Mouse (Mus musculus) spleen, postnatal 0 days (tissue): ENCODE measurements around the gene Sike1. TPM values are rescaled to one million over a fixed set of nuclear protein-coding genes. Genes with fewer than 3 reads are reported as not detected.

Experiments
- polyA plus RNA-seq: library from polyadenylated mRNA; unstranded; fragments of >200 nt; fragmentation: Nextera tagmentation; extraction: Ambion mirVana; gene quantifications from 2 replicates; pipeline ENCODE4 v1.2.1, GENCODE M21; 2015

Sike1 gene
- 23.1 and 29.0 TPM in 2 replicates for polyA plus RNA-seq

DNA sequence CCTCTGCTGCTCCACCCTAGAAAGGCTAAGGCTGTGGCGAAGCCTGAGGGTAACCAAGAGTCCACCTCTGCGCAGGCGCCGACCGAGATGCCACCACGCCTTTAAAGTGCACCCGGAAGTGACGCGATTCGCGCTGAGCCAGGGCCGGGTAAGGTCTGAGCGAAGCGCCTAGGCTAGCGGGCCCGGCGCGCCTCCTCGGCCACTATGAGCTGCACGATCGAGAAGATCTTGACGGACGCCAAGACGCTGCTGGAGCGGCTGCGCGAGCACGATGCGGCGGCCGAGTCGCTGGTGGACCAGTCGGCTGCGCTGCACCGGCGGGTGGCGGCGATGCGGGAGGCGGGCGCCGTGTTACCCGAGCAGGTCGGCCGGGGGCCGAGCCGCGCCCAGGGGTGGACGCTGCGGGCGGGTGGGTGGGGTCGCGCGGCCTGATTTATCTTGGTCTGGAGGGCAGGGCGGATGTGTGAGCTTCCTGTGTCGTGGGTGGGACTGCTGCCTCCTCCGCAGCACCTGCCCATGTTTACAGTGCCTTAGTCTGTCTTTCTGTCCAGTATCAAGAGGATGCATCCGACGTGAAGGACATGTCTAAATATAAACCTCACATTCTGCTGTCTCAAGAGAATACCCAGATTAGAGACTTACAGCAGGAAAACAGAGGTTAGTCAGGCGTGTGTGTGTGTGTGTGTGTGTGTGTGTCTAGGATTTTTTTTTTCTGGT lies at the start of gene Sike1:
Sike1 (plus strand) TSS at position 104 of the 717 bp plus-strand sequence.

DNA sequence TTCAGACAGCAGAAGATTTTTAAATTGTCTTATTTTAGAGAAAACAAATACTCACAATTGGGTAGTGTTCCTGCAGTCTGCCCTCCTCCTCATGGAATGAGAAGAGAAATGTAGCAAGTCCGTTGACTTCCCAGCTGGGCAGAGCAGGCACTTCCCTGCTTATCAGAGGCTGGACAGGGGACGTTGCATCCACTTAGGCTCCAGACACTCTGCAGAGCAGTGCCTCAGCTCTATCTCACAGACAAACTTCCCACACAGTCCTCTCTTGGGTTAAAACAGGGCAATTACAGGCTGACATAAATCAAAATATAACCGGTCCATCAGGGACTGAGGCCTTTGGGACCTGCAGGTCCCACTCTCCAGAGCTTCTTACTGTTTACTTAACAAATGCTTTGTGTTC lies 31.5 kb upstream of the Sike1 start, which contains the start of gene Nr1h5:
Nr1h5 (minus strand) TSS at position 101 of the 400 bp plus-strand sequence.

DNA sequence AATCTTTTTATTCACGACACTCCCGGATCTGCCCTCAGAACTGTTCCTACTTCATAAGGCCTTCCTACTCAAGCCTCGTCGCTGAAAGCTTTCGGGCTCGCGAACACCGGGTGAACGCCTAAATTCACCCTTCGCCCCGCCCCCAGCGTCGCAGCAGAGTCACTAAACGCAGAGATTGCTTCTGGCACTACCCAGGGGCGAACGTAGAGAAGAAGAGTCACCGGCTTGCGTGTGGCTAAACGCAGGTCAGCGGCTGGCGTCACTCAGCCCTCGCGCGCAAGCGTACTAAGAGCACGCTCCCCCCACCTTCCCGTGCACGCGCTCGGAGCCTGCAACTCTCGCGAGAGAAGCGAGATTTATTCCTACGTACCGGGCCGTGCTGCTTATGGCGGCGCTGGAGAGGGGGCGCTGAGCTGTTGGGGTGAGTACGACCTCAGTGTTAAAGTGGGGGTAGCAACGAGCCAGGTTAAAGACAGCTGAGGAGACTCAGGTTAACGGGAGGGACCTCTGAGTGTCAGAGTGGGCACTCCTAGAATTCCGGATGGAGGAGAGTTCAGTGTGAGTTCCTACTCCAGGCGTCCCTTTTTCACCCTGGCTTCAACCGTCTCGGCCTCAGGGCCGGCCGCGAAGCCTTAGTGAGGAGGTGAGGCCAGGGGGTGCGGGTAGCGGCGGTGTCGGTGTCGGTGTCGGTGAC lies 24.9 kb downstream of the Sike1 start, which contains the start of gene Csde1:
Csde1 (plus strand) TSS at position 178 of the 694 bp plus-strand sequence.

Other genes with a start within 250 kb of the Sike1 start
- 0.10 and 0.11 TPM in 2 replicates for gene Tshb, start 213.0 kb upstream of the Sike1 start, polyA plus RNA-seq
- not detected in 2 replicates for gene Sycp1, start 59.6 kb upstream of the Sike1 start, polyA plus RNA-seq
- not detected in 2 replicates for gene Nr1h5, start 31.6 kb upstream of the Sike1 start, polyA plus RNA-seq
- 120 and 123 TPM in 2 replicates for gene Csde1, start 24.7 kb downstream of the Sike1 start, polyA plus RNA-seq
- gene Nras, start 62.6 kb downstream of the Sike1 start, polyA plus RNA-seq = 38.8 and 40.9 TPM in 2 replicates
- not detected in 2 replicates for gene Ampd1, start 78.3 kb downstream of the Sike1 start, polyA plus RNA-seq
- 6.4 TPM in 2 replicates for gene Dennd2c, start 106.9 kb downstream of the Sike1 start, polyA plus RNA-seq
- gene Bcas2, start 175.9 kb downstream of the Sike1 start, polyA plus RNA-seq = 158 and 163 TPM in 2 replicates